Mouse (Mus musculus) NIH3T3 (cell line): ENCODE data around the gene Wdpcp.
"Not testable (repeated sequence)": the region's sequence is repeated elsewhere in the genome, so short reads cannot be mapped to it uniquely, and the experiment has no call there.

Experiments
- DNase-seq: peaks from one replicate; pipeline ENCODE4 v3.0.0-alpha.2; 2012; ENCODE audit warnings: low read depth

The Wdpcp gene

DNA sequence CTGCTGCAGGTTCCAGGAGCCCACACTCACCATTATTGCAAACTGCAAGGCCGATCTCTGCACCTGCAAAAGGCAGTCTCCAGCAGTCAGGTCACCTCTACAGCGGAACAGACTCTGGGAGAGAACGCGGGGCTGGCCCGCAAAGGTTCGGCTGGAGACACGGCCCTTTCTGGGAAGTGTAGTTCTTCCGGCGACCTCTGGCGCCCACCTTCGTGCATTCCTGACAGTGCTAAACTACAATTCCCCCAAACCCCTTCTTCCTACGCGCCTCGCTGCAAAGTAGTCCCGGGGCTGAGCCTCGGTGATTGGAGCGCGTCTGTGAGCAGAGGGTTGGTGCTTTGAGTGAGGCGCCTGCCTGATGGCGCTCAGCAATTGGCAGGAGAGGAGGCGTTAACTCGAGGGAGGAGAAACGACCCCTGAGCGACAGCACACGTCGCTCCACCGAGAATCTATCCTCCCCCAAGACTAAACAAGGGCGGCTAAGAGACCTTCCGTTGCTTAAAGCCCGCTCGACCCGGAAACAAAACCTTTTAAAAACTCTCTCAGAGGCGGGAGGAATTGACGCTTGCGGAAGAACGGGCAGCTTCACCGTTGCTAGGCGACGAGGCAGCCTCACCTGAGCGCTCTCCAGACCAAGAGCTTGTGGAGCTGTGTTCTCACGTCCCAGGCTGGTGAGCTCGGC, at the start of gene Wdpcp, which contains the start of gene Mdh1:
TSS of gene Wdpcp (plus strand) at position 536 of the 682 bp plus-strand sequence.
TSS of gene Mdh1 (minus strand) at position 668 of the 682 bp plus-strand sequence.
- peak; percentile 98 for DNase-seq

DNA sequence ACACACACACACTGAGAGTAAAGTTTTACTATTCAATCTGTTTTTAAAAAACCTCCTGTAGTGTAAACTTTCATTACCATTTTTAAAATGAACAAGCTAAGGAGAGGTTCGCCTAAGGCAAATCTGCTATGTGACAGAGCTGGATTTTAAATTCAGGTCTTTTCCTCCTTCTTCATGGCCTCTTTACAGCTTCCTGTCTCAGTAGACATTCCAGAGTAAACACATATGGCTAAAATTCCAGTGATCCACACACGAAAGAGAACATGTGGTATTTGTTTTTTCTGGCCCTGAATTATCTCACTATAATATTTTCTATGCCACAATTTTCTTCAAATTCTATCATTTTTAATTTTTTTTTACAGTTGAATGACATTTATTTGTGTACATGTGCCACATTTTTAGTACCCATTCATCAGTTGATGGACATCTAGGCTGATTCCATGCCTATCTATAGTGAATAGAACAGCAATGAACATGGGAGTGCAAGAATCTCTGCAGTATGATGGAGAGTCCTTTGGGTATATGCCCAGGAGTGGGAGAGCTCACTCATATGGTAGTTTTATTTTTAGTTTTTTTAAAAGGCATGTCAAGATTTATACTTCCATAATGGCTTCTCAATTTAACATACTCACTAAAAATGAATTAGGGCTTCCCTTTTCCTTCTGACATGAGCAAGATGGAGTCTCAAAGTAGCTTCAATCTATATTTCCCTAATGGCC, 43.2 kb upstream of the Wdpcp start:
- DNase-seq = peak; percentile 14

DNA sequence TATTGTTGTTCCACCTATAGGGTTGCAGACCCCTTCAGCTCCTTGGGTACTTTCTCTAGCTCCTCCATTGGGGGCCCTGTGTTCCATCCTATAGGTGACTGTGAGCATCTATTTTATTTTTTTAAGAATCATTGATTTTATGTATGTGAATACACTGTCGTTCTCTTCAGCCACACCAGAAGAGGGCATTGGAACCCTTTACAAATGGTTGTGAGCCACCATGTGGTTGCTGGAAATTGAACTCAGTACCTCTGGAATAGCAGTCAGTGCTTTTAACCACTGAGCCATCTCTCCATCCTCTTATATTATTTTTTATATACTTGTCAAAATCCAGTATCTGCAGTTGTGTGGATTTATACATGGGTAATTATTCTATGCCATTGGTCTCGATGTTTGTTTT, 41.2 kb upstream of the Wdpcp start:
- not testable (repeated sequence) for DNase-seq

DNA sequence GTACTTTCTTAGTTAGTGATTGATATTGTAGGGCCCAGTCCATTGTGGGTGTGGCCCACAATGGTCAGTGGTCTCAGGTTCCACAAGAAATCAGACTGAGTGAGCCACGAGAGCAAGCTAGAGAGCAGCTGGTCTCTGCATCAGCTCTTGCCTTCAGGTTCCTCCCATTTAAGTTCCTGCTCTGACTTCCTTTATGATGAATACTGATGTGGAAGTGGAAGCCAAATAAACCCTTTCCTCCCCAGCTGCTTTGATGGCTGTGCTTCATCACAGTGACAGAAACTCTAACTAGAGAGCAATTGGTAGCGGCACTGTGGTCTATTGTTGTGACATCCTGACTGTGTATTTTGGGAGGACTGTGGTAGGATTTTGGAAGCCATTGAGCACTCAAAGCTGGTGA, 32.0 kb upstream of the Wdpcp start:
- DNase-seq = no peak

DNA sequence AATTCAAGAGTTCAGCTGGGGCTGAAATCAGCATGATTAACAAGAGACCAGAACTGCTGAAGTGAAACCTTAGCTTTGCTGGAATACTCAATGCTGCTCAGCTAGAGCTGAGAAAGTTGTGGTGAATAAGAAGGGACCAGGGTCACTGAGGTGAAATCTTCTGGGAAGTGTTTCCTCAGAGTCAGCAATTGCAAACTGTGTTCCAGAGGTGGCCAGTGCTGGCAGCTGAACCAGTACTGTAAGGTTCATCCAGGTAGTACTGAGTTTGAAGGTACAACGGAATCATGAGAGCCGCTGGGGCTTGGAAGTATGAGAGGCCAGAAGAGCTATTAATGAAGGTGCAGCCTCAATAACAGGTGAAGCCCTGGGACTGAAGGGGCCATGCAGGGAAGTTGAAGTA, 31.4 kb upstream of the Wdpcp start:
- no peak for DNase-seq

DNA sequence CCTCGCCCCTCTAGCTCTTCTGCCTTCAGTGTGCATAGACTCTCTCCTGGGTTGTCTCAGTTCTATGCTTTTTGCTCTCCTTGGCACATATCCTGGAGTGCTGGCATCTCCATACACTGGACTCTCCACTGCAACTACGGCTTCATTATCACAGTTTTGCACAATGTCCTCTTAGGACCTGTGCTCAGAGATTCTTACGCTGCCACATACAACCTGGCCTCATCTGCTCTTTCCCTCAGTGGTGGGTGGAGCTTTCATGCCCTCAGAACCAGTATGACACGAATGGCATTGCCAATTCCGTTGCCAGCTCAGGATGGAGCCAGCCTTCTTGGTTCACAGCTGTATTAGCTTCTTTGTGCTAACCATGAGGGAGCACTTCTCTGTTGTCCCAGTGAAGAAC, 29.3 kb upstream of the Wdpcp start:
- no peak for DNase-seq

DNA sequence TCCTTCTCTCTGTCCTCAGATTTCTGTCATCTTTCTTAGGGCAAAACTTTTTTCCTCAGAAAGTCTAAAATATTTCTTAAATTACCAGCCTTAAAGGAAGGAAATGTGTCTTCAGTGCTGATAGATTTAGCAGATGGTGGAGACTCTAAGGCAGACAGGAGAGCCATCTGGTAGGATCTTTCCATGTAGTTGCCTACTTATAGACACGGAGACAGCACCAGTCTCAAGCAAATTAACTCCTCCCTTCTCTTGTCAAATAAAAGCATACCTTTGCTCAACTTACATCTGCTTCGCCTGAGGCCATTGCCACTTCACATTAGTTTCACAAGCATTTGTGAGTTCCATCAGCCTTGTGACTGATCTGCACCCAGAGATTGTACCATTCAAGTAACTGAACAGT, 27.0 kb upstream of the Wdpcp start:
- no peak for DNase-seq

DNA sequence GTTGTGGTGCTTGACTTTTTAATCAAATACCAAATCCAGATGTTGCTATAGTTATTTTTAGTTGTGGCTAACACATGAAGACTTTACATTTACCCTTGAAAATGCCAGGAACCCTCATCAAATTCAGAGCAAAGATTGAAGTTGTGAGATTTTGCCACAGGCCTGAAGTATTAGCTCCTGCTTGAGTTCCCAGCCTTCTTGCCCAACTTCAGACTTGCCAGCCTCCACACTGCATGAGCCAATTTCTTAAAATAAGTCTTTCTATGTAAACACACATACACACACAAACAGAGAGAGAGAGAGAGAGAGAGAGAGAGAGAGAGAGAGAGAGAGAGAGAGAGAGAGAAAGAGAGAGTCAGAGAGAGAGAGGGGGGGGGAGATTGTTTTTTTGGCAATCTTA, 26.1 kb upstream of the Wdpcp start:
- DNase-seq = no peak

DNA sequence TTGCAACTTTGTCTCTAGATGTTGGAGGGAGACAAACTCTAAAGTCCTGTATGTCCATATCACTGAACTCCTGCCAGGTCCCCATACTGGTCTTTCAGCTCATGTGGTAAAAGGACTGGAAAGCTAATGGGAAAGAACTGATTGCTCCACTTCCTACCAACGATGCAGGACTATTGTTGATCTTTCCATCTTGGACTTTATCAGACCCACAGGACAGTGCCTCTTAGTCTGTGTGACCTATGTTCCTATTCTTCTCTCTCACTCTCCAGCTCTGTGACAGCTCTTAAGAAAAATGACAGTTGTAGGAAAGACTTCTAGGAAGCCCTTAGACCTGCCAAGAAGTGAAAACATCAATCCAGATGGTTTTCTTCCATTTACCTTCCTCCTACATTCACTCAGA, 25.4 kb upstream of the Wdpcp start:
- DNase-seq = no peak

DNA sequence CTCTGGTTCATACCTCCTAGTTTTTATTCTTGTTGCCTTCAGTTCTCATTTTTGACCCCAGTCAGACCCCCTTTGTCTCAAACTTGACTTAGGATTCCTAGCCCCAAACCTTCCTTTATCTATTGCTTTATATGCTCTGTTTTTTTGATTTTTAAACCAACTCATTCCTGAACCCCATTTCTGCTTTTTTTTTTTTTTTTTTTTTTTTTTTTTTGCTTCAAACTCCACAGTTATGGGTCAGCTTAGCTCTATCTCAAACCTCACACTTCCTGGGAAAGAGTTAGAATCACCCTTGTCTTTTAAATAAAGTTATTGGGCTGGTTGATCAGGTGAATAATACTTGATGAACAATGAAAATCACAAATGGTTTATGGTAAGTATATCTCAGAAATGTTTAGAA, 24.5 kb upstream of the Wdpcp start:
- DNase-seq = no peak

DNA sequence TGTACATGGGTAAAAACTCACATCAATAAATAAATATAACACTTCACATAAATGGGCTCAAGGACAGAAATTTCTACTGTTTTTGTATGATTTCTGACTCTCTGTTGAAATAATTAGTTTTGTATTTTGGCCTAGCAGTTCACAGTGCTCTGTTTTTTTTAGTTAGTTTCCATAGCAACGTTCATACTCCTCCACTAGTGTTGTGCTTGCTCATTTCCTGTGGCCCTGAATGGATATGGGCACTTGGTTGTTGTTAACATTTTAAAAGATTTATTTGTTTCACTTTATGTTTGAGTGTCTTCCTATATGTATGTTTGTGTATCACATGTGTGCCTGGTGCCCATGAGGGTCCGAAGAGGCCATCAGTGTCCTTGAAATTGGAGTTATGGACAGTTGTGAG, 23.0 kb upstream of the Wdpcp start:
- no peak for DNase-seq

DNA sequence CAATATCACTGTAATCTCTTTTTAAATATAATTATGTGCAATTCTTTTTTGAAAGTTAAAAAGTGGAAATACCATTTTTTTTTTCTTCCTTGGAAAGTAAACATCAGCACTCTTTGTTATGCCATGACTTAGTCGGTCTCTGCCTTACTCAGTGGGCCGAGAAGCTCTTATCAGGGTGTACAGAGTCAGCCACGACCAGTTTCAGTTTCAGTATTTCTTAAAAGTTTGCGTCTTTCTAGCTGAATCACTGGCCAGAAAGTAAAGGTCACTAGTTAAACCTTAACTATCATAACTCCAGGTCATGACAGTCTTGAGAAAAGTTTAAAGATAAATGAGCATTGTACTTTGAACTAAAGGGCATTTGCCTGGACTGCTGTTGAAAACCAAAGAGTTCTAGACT, 22.3 kb upstream of the Wdpcp start:
- no peak for DNase-seq

DNA sequence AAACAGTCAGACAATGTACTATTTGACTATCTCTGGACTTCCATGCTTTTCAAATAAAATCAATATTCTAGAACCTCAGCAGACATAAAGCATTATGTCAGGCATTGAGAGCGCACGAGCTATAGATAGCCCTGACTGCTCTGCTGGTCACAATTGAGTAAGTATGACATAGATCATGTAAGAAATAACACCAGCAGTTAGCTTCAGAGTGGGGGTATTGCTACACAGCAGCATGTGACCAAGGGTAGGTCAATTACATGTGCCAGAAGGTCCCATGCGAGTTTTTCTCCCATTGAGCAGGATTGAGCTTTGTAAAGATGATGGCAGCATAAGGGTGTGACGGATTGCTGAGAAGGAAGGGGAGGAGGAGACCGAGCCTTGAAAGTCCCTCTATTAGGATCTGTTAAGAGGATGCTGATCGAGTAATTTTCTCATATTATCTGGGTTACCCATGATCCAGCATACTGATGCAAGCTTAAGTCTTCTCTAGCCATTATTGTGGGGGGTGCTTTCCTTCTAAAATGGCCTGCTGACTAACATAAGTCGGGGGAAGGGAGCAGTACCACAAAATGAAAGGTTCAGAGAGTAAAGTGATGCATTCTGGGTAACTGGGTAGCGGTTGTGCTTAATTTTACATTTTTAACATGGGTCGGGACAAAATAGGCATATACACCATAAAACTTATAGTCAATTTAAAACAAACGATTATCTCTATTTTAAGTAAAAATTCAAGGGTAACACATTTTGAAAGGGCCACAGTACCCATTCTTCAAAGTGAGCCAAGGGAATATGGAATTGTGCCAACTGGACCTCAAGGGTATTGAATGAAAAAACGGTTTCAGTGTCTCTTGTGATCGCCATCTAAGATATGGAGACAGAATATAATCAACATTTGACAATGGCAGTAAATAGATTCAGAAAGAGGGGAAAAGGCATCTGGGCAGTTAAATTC, 21.5 kb upstream of the Wdpcp start:
- no peak for DNase-seq

DNA sequence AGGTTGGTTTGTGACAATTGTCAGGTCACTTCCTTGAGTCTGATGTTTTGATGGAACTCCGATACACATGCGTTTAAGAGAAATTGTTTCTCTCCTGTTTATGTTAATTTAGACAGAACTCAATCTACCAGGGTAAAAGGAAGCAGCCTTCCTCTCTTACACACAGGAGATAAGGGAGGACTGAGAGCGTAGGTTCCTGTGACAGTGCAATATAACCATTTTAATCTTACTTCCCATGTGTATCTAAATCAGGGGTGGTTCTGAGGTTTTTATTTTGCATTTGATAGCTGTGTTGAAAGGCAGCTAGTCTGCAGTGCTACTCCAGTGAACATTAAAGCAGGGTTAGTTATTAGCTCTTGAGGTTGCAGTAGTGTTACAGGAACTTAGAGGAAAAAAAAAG, 20.0 kb upstream of the Wdpcp start:
- no peak for DNase-seq

DNA sequence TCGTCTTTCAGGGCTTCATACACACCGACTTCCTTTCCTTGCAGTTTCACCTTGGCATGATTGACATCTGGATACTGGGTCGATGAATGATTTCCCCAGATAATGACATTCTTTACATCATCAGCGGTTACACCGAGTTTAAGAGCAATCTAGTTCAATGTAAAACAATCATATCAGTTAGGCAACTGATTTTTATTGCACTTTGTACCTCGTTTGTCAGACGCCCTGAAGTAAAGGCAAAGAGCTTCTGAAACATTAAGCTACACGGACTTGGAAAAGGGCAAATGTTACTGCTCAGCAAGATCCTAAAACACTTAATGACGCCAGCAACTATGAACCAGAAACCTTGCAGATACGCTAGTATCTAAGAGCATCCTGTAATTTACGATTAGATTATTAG, 12.3 kb upstream of the Wdpcp start:
- DNase-seq = no peak

DNA sequence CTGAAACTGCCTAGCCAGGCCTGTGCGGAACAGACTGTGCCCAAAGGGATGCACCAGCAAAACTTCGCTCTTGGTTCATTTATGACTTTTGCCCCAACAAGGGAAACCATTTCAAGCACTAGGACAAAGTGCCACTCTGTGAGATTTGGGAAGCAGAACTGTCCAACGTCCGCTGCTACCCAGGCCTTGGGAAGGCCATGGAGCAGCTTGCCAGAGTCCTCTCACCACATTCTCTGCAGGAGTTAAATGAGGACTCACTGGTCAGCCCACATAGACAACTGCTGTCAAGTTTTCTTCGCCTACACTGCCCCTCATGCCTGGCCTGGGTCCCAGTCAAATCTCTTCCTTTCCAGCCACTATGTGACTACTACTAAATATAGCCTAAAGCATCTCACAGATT, 10.7 kb upstream of the Wdpcp start:
- no peak for DNase-seq

DNA sequence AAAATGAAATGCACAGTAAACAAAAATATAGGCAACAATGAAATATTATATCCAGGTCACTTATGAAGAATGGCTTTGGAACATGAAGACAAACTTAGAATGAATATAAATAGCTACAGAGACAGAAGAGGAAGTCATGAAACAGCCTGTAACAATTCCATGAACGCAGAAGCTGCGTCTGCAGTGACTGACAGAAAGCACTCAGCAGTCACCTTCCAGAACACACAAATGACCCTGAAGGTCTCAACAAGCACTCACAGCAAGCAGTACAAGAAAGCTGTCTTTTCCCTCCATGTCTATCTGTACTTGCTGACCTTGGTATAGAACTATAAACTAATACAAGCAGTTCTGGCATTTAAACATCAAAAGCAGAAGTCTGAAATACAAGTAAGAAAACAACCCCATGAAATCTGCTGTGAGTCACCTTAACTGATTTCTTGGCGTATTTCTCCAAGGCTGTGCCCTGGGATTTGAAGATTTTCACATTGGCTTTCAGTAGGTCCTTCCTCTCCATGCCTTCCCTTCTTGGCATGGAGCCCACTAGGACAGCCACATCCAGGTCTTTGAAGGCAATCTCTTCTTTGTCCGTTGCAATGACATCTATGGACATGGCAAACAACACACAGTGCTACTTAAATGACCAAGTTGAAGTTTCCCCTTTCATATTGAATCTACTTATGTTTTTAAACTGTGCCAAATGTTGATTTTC, 8.3 kb upstream of the Wdpcp start:
- DNase-seq = no peak

DNA sequence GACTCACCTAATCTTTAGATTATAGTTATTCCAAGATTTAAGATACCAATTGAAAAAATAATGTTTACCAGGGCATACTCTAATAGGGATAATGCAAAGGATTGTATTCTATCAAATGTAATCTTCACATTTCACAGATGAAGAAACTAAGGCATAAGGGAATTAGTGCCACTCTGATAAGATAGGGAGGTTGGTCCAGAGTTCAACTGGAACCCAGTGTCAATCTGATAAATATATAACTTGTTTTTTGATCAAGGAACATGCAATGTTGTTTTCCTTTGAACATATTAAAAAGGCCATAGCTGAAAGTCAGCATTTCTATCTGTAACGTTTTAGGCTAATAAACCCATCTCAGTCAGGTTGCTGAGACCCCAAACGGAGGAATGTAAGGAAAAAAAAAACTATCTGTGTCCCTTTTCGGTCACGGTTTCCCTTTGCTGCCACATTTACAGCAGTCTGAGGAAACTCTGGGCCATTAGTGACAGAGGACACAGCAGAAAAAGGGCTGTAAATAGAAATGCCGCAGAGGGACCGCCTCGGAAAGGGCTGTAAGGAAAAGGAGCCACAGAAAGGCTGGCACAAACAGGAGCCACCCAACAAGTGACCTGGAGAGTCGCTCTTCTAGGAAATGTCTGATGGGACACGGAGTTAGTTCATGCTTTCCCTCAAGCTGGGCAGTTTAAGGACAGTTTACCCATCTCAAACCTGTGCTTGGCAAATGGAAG, 7.2 kb upstream of the Wdpcp start:
- DNase-seq = no peak

DNA sequence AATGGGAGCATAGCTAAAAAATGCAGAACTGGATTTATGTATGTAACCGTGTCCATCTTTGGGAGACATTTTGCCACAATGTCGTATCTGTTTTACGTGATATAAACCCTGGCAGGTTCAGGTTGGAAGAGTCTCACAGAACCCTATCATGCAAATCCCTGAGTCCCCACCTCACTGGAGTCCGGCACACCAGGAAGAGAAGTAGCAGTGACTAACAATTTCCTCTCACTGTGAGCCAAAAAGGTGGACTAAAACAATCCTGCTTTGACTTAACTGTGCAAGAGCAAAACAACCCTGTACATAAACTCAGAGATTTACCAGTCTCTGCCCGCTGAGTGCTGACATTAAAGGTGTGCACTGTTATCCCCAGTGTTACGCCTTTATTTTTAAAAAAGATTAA, 5.1 kb upstream of the Wdpcp start:
- DNase-seq = no peak

DNA sequence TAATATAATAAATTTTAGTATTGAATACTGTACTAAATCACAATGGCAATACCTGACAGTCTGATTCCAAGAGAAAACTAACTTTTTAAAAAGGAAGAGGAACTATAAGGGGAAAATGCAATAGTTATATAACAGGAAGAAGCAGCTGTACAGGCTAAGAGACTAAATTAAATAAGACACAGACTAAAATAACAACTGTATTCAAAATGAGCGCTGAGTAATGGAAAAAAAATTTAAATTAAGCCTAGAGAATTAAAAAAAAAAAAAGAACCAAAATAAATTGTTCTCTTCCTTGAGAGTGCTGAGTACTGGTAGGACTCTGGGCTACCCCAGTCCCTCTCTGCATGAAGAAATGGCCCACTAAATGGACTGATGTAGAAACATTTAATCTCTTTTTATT, 4.3 kb upstream of the Wdpcp start:
- no peak for DNase-seq

DNA sequence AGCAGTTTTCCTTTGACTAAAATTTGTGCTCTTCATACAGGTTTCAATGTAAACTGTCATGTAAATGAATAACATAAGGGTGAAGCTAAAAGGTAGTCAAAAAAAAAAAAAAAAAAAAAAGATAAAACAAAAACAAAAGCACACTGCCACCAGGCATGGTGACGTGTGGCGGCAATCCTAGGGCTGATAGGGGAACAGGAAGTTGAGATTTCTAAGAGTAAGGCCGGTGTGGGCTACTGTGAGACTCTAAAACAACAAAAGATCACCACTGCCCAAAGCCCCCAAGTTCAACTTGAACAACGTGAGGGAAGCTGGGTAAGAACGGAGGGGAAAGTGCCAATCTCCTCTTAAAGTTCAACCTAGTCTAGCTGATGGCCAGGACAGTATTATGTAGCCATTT, 3.0 kb upstream of the Wdpcp start:
- no peak for DNase-seq
